Mouse (Mus musculus): ENCODE results near the gene Rasgrf1. TPM values are rescaled to one million over a fixed set of nuclear protein-coding genes. Genes with fewer than 3 reads are reported as not detected.

The Rasgrf1 gene
- total and polyA plus RNA-seq, 3 experiments: not detected

- Histone ChIP-seq H3K79me2 (ENCODE audit: control insufficient read depth, insufficient read depth, low read length, poor library complexity) (no peaks in the 10 kb centered on the region), H3K9ac (ENCODE audit: control insufficient read depth, low read depth, low read length, poor library complexity, severe bottlenecking) (no peak overlapping the region), H3K36me3 (ENCODE audit: control insufficient read depth in 1 of 2, insufficient read depth in 2 of 2, low read length in 2 of 2) (no peaks in the 10 kb centered on the region), H3K4me3 (ENCODE audit: control insufficient read depth in 1 of 2, insufficient read depth in 1 of 2, low read depth in 2 of 2, low read length in 2 of 2) (no peak overlapping the region), H3K27ac (ENCODE audit: control insufficient read depth, low read depth, low read length) (no peak overlapping the region), H3K27me3 (ENCODE audit: control insufficient read depth in 1 of 2, insufficient read depth in 2 of 2, low read length in 2 of 2) (no peaks in the 10 kb centered on the region), H3K9me3 (replicated peaks; ENCODE audit: insufficient read depth, low read length) (no peaks in the 10 kb centered on the region), H3K4me1 (ENCODE audit: control insufficient read depth in 1 of 2, insufficient read depth in 2 of 2, low read length in 2 of 2) (no peaks in the 10 kb centered on the region)
- TF ChIP-seq MAFK (IDR thresholded peaks at IDR 0.05; ENCODE audit: borderline replicate concordance, low read depth, low read length) (no peak), ZMIZ1 (IDR thresholded peaks at IDR 0.05; ENCODE audit: low read depth, low read length) (no peak), GABPA (IDR thresholded peaks at IDR 0.05; ENCODE audit: low read depth, low read length) (no peak), ZKSCAN1 (IDR thresholded peaks at IDR 0.05; ENCODE audit: low read depth, low read length) (no peak), GATA1 (IDR thresholded peaks at IDR 0.05; ENCODE audit: low read depth, low read length) (no peak), HCFC1 (IDR thresholded peaks at IDR 0.05; ENCODE audit: low read depth, low read length) (no peak), NELFE (IDR thresholded peaks at IDR 0.05; ENCODE audit: low read depth, low read length) (no peak), MYC (IDR thresholded peaks at IDR 0.05; ENCODE audit: low read depth, low read length) (no peak), POLR2A (IDR thresholded peaks at IDR 0.05; ENCODE audit: control insufficient read depth in 1 of 2, insufficient read depth in 1 of 2, low read depth in 1 of 2, low read length in 2 of 2, poor library complexity in 1 of 2) (no peak), MEF2A (IDR thresholded peaks at IDR 0.05; ENCODE audit: extremely low read depth, insufficient replicate concordance, low read depth, low read length, poor library complexity, severe bottlenecking) (no peak), MAX (IDR thresholded peaks at IDR 0.05; ENCODE audit: low read length) (no peak), UBTF (IDR thresholded peaks at IDR 0.05; ENCODE audit: borderline replicate concordance, insufficient read depth, low read depth, low read length) (no peak), SIN3A (IDR thresholded peaks at IDR 0.05; ENCODE audit: low read length) (no peak), CHD2 (IDR thresholded peaks at IDR 0.05; ENCODE audit: low read length) (no peak), TBP (IDR thresholded peaks at IDR 0.05; ENCODE audit: low read depth, low read length) (no peak), MAZ (IDR thresholded peaks at IDR 0.05; ENCODE audit: low read depth, low read length) (no peak)
- DNase-seq (ENCODE audit: low read depth, low spot score): no peak
Observed at GRCm38 (mm10) chr9:89988811-89989528, 79.3 kb downstream of the Rasgrf1 start.

- DNase-seq (ENCODE audit: low read depth, low spot score): no peak
- no peaks in the 10 kb centered on the region for H3K9me3 ChIP-seq (replicated peaks; ENCODE audit: insufficient read depth, low read length)
- no peaks in the 10 kb centered on the region for H3K4me1 ChIP-seq (ENCODE audit: control insufficient read depth in 1 of 2, insufficient read depth in 2 of 2, low read length in 2 of 2)
- H3K79me2 ChIP-seq (ENCODE audit: control insufficient read depth, insufficient read depth, low read length, poor library complexity): no peaks in the 10 kb centered on the region
- TF ChIP-seq ETS1 (IDR thresholded peaks at IDR 0.05; ENCODE audit: low read depth, low read length) (no peak), MAZ (IDR thresholded peaks at IDR 0.05; ENCODE audit: low read depth, low read length) (no peak), POLR2A (IDR thresholded peaks at IDR 0.05; ENCODE audit: control insufficient read depth in 1 of 2, insufficient read depth in 1 of 2, low read depth in 1 of 2, low read length in 2 of 2, poor library complexity in 1 of 2) (no peak), GATA1 (IDR thresholded peaks at IDR 0.05; ENCODE audit: low read depth, low read length) (no peak), E2F4 (IDR thresholded peaks at IDR 0.05; ENCODE audit: borderline replicate concordance, low read depth, low read length) (no peak), MAFK (IDR thresholded peaks at IDR 0.05; ENCODE audit: borderline replicate concordance, low read depth, low read length) (no peak), ZC3H11A (IDR thresholded peaks at IDR 0.05; ENCODE audit: low read depth, low read length) (no peak), MEF2A (IDR thresholded peaks at IDR 0.05; ENCODE audit: extremely low read depth, insufficient replicate concordance, low read depth, low read length, poor library complexity, severe bottlenecking) (no peak), GABPA (IDR thresholded peaks at IDR 0.05; ENCODE audit: low read depth, low read length) (no peak), NELFE (IDR thresholded peaks at IDR 0.05; ENCODE audit: low read depth, low read length) (no peak), MXI1 (IDR thresholded peaks at IDR 0.05; ENCODE audit: low read depth, low read length) (no peak), CHD1 (IDR thresholded peaks at IDR 0.05; ENCODE audit: low read depth, low read length) (no peak), USF2 (IDR thresholded peaks at IDR 0.05; ENCODE audit: borderline replicate concordance in 1 of 2, insufficient read depth in 1 of 2, low read depth in 1 of 2, low read length in 2 of 2) (no peak), JUND (IDR thresholded peaks at IDR 0.05; ENCODE audit: low read depth, low read length) (no peak)
- no peak overlapping the region for H3K9ac ChIP-seq (ENCODE audit: control insufficient read depth, low read depth, low read length, poor library complexity, severe bottlenecking)
- no peaks in the 10 kb centered on the region for H3K36me3 ChIP-seq (ENCODE audit: control insufficient read depth in 1 of 2, insufficient read depth in 2 of 2, low read length in 2 of 2)
- H3K4me3 ChIP-seq (ENCODE audit: control insufficient read depth in 1 of 2, insufficient read depth in 1 of 2, low read depth in 2 of 2, low read length in 2 of 2): no peak overlapping the region
- no peaks in the 10 kb centered on the region for H3K27me3 ChIP-seq (ENCODE audit: control insufficient read depth in 1 of 2, insufficient read depth in 2 of 2, low read length in 2 of 2)
- H3K27ac ChIP-seq (ENCODE audit: control insufficient read depth, low read depth, low read length): no peak overlapping the region
Observed at GRCm38 (mm10) chr9:90006432-90006831, 96.7 kb downstream of the Rasgrf1 start.
